Mouse (Mus musculus) B cell, adult 2 months (primary cell): ENCODE data around the gene Alpl.

Source experiments
- DNase-seq, 2 experiments: peaks; one replicate each; pipeline ENCODE4 v3.0.0; 2022

The Alpl gene

DNA sequence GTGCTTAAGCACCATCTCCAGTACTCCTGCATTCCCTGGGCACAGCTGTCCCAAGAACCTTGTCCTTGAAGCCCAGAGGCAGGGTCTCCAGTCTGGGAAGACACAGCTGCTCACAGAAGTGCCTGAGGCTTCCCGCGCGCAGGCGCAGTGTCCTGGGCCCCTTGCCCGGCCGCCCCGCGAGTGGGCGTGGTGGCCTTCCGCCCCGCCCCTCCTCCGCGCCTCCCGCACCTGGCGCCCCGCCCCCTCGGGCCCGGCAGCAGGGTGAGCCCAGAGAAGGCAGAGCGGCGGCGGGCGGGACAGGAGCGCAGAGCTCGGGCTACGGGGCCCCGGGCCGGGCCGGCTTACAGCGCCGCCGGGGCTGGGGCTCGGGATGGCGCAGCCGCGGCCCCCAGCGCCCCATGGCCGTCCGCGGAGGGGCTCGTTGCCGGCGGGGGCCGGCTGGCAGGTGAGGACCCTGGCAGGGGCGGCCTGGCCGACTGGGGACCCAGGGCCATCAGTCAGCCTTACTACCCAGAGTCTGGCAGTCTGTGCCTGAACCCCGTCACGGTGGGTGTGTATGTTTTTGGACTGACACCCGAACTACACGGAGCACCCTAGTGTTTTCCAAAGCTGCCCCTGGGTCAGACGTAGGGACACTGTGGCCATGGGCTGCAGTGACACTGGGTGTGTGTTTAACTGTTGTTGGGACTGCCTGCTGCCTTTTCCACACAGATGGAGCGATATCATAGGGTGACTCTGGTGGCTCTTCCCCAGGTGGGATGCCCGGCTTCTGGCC, 88.8 kb downstream of the Alpl start:
- peak; percentile 89 to 91 for DNase-seq

DNA sequence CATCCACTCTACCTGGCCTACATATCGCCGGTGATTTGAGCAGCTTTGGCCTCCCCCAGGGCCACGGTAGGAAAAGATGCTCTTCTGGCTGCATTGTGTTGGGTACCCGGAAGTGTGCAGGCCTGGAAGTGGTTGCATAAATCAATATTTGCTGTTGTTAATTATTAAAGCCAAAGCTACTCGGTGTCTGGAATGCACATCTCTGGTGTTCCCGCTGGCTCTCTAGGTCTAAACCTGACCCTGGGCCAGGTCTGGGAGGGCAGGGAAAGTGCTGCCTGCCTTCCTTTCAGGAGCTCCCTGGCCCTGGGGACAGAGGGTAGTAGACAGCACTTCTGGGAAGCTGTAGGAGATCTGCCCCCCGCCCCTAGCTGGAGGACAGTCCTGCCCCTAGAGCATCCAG, 89.7 kb downstream of the Alpl start:
- no peak for DNase-seq

DNA sequence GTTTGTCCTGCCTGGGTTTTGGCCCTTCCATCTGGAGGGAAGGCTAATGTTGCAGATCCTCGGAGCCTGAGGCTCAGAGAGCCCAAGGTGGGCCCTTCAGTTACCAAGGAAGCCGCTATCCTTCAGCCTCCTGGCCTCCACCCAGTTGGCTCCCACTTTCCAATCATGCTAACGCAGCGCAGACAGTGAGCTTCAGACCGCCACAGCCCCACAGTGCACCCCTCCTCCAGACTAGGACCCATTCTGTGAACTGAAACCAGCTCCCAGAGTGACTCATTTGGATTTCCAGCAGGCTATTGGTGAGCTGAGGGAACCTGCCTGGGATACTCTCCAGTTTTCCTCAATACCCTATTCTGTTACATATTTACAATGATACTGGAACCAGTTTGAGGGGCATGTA, 90.8 kb downstream of the Alpl start:
- DNase-seq: no peak

DNA sequence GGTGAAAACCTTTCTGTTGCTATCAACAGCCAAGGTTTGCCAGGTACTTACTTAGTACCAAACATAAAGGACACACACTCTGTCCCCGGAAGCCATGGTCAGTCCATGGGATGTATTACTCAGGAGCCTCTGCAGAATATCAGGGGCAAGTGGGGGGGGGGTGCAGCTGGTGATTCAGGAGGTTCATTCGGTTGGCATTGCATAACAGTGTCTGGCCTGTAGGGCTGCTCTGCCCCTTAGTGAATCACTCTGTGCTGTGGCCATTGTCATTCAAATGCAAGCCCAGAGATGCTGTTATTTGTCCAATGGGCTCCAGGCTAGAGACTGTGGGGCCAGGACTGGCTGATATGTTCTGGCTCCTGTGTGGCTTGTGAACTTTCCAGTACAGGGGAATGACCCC, 91.6 kb downstream of the Alpl start:
- DNase-seq: no peak

DNA sequence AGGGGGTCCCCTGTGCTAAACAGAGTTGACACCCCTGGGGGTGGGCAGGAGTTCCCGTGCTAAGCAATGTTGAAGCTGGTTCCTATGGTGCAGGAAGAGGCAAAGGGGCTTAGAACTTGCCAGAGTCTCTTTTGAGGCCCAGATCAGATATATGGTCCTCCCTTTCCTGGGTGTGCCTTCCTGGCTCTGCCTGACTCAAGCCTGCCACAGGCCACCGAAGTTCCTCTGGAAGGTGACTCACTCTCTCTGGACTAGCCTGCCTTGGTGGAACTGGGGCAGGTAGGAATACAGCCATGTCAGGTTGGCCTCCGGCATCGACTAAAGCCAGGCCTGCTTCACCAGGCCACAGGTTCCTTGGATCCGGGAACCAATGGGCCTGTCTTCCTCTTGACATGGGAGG, 93.1 kb downstream of the Alpl start:
- no peak for DNase-seq

DNA sequence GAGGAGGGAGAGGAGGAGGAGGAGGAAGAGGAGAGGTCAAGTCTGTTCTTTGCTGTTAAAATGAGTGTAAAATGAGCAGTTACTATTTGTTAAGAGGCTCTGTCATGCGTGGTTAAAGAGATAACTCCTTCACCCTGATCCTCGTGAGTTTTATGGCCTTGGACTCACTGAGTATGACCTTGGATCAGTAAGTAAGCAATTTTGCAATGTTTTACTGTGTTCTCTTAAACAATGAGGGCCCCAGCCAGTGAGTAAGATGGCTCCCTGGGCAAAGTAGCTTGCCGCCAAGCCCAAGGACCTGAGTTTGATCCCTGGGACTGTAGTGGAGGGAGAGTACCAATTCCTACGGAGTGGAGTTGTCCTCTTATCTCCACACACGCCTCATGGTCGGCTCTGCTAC, 95.2 kb downstream of the Alpl start:
- no peak for DNase-seq

DNA sequence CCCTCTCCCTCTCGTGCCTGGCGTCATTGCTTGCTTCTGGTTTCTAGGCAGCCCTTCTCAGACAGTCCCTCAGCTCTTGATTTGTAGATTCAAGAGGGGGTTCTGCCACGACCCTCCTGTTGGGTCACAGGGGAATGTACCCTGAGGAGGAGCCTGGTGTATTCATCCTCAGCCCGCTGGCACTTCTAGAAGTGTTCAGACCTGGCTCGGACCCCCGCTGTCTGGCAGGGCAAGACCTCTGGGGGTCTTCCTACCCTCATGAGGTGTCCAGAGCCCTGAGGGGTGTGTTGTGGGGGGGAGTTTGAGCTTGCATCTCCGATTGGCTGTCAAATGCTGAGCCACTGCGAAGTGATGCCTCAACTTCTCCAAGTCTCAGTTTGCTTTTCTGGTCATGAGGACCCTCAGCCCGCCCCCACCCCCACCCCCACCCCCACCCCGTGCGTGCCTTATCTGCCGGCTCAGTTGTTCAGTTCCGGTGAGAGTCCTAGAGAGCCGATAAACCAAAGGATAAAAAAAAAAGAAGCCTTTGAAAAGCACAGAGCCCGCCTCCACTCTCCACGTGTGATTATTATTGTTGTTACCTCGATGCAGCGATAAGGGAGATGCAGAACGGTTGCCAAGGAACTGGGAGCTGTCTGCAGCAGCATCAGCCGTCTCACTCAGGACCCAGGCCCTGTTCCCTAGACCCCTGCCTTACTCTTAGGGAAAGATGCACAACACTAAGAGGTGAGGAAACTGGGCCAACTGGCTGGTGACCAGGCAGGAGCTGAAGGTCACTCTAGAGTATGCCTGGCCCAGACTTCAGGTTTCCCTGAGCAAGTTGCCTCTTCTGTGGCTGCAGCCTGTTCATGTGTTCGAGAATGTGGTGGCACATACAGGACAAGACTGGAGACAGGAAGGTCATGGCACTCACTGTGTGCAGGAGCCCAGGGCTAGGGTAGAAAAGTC, 96.6 kb downstream of the Alpl start:
- no peak for DNase-seq

DNA sequence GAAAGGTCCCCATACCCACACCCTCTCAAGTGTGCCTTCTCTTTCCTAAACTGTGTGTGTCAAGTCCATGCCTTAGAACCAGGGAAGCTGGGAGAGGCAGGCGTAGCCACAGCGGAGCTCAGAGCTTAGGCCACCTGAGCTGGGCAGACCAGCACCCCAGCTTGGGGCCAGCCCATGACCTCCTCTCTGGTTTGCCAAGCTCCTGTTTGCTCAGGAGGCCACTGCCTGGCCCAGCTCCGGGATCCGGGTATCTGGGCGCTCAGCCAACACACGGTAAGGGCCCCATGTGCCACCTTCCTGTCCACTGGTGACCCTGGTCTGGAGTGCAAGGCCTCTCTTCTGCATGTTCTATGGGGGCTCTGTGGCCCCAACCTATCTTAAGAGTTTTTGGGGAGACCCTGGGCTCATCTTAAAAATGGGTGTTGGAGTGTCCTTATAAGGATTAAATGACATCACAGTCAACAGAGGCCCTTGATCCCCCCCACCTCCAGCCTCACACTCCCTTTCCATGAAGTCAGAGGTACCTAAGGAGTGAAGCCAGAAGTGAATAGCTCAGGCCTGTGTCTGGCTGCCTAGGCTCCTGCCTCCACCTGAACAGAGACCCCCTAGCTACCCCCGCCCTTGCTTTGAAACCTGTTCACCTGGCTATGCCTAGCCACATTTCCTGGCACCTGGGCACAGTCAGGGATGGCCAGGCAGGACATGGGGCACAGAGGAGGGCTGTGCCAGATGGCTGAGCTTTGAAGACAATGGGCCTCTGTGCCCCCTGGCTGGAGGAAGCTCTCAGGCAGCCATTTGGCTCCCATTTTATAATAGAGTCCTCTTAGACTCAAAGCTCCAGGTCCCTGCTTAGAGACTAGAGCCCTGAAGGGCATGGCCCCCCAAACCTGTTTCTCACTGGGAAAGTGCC, 97.9 kb downstream of the Alpl start:
- no peak for DNase-seq

DNA sequence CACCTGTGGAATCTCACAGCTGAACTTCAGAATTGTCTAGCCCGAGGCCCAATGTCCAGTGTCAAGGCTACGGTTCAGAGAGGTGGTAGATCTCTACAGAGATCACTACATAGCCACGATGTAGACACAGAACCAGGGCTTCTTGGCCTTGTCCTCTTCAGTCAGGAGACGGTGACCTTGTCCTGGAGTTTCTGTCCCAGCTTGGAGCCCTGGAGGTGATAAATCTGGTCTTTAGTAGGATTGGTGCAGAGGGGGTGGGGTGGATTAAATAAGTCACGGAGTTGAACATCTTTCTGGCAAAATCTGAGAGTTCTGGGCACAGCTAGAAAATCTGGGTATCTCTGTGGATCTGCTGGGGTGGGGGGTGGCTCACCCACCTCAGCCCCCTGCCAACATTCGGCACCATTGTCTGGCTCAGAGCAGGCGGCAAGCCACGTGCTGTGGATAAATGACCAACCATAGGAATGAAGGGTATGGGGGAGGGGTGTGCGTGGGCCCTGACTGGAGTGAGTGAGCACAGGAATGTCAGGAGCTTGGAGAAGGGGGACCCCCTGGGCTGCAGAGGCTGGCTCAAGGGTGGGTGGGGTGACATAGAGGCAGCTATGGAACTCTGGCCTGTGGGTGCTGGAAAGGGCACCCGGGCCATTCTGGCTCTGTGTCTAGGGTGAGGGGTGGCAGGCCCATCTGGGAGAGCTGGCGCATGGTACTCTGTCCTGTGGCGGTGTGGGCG, 98.9 kb downstream of the Alpl start:
- DNase-seq: no peak

DNA sequence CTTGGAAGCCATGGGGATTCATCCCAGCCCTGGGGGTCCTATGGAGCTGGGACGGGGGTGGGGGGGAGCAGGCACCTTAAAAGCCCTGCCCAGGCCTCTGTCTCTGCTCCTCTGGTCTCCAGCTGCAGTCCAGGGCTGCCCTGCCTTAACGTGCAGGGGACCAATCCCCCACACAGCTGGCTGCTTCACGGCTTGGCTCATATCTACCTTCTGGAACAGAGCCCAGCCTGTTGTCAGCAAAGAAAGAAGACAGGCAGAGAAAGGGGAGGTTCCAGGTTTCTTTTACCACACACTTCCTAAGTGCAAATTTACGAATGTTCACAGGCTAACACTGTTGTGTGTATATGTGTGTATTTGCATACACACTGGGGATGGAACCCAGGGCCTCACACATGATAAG, 100.3 kb downstream of the Alpl start:
- no peak for DNase-seq

DNA sequence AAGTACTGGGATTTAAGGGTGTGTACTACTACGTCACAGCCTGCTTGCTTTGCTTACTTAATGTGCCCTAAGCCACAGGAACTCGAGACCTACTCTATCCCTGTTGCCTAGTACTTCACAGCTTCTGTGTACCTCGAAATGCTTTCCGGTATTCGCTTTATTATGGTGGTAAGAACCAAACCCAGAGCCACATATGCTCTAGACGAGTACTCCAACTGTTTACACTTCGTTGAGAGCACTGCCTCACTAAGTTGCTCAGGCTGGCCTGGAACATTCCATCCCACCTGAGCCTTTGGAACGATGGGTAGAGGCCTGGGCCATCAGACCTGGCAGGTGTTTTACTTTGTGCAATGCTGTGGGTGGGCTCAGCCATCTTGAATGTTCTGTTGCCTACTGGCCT, 100.9 kb downstream of the Alpl start:
- DNase-seq: no peak

DNA sequence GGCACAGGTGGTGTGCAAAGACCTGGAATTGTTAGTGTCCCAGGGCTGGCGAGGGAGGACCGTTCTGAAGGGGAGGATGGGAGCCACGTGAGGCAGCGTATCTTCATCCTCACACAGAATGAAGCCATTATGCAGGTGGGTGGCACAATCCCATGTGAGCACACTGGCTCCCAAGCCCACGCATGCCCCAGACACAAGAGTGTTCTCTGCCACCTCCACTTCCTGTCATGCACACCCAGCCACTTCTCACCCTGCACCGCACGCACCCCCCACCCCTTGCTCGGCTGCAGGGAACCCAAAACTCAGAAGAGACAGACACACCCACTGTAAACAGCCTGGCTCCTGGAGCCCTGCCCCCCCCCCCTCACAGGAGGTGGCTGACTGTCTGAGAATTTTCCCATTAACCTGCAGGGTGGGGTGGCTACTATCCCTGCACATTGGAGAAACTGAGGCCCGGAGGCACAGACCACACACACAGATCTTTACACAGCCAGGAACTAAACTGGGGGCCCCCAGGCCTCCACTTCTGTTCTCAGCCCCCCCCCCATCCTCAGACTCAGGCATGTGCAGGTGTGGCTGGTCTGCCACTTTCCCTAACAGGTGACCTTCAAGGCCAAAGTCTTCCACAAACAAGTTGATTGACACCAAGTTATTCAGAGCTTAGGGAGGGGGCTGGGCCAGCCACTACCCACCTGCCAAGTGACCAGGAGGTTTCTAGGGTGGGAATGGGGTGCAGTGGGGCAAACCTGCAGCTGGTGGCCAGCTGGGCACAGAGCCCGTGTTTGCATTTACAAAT, 103.9 kb downstream of the Alpl start:
- no peak for DNase-seq
